Mouse (Mus musculus): ENCODE measurements at regions not wholly inside any gene's neighbourhood (a gene's known extent, or its start where the extent isn't known, plus 50 kb on each side); places are given as distances from the start of the nearest gene placed in this dataset.

GRCm38 (mm10) chr5:55014952-55015351 is 1016.7 kb downstream of the Stim2 start:
- H3K27me3 ChIP-seq, result no peaks in the 10 kb centered on the region
- no peak for TF ChIP-seq CTCF (IDR thresholded peaks at IDR 0.05)
- POLR2A ChIA-PET, result no interaction called here
- DNase-seq (ENCODE audit: low read depth, low spot score) (no peak), ATAC-seq (no peak)
- CTCF ChIA-PET, result no interaction called here
- in situ Hi-C loops (cut with MboI; ENCODE audit: low pct_unique_long_range_greater_than_20kb), result no loop called here

GRCm38 (mm10) chr5:55049287-55049913 is 1051.1 kb downstream of the Stim2 start:
- no peaks in the 10 kb centered on the region for H3K27me3 ChIP-seq

More at GRCm38 (mm10) chr5:55049287-55049913, 1051.1 kb downstream of the Stim2 start:
- DNase-seq (ENCODE audit: low read depth, low spot score) (no peak), ATAC-seq (no peak)
- in situ Hi-C loops (cut with MboI; ENCODE audit: low pct_unique_long_range_greater_than_20kb), result no loop called here
- TF ChIP-seq CTCF (IDR thresholded peaks at IDR 0.05), result no peak
- CTCF ChIA-PET, result interaction anchor here (1.1 kb wide), 1 partner anchor 18 kb away, joined by 3 read pairs; no protein-coding TSS in a partner anchor
- POLR2A ChIA-PET, result no interaction called here
